Mouse (Mus musculus): ENCODE measurements around the gene Kcnk5.

Gene Kcnk5

GRCm38 (mm10) chr14:20201066-20201683, 19.6 kb upstream of the Kcnk5 start:
- no peak for DNase-seq (ENCODE audit: low read depth, low spot score)

- DNase-seq (ENCODE audit: low read depth, low spot score) = no peak
These were observed 11.6 kb upstream of the Kcnk5 start for GRCm38 (mm10) chr14:20193103-20193715.

- no peak for DNase-seq (ENCODE audit: low read depth, low spot score)
These were observed 9.6 kb upstream of the Kcnk5 start for GRCm38 (mm10) chr14:20191136-20191735.

GRCm38 (mm10) chr14:20189751-20190150, 8.1 kb upstream of the Kcnk5 start:
- no peak for DNase-seq (ENCODE audit: low read depth, low spot score)

GRCm38 (mm10) chr14:20185426-20185825, 3.8 kb upstream of the Kcnk5 start:
- no peak for DNase-seq (ENCODE audit: low read depth, low spot score)

GRCm38 (mm10) chr14:20183701-20184100, 2.1 kb upstream of the Kcnk5 start:
- no peak for DNase-seq (ENCODE audit: low read depth, low spot score)

GRCm38 (mm10) chr14:20182596-20182995, 987 bp upstream of the Kcnk5 start:
- DNase-seq (ENCODE audit: low read depth, low spot score) = no peak

- peak; percentile 52 for DNase-seq (ENCODE audit: low read depth, low spot score)
These were observed 852 bp downstream of the Kcnk5 start for GRCm38 (mm10) chr14:20180751-20181162.

GRCm38 (mm10) chr14:20180304-20180703, 1.3 kb downstream of the Kcnk5 start:
- DNase-seq (ENCODE audit: low read depth, low spot score) = no peak

GRCm38 (mm10) chr14:20179731-20180280, 1.8 kb downstream of the Kcnk5 start:
- DNase-seq (ENCODE audit: low read depth, low spot score) = peak; percentile 52

- DNase-seq (ENCODE audit: low read depth, low spot score) = peak; percentile 50
These were observed 2.5 kb downstream of the Kcnk5 start for GRCm38 (mm10) chr14:20179080-20179479.

- no peak for DNase-seq (ENCODE audit: low read depth, low spot score)
These were observed 3.0 kb downstream of the Kcnk5 start for GRCm38 (mm10) chr14:20178593-20178992.

- DNase-seq (ENCODE audit: low read depth, low spot score) = peak; percentile 60
These were observed 4.0 kb downstream of the Kcnk5 start for GRCm38 (mm10) chr14:20177494-20178123.

GRCm38 (mm10) chr14:20175705-20176104, 5.9 kb downstream of the Kcnk5 start:
- no peak for DNase-seq (ENCODE audit: low read depth, low spot score)

GRCm38 (mm10) chr14:20175114-20175513, 6.5 kb downstream of the Kcnk5 start:
- DNase-seq (ENCODE audit: low read depth, low spot score) = no peak

- DNase-seq (ENCODE audit: low read depth, low spot score) = peak; percentile 44
These were observed 6.9 kb downstream of the Kcnk5 start for GRCm38 (mm10) chr14:20174696-20175095.

GRCm38 (mm10) chr14:20173873-20174490, 7.6 kb downstream of the Kcnk5 start:
- DNase-seq (ENCODE audit: low read depth, low spot score) = peak; percentile 82

- peak; percentile 28 for DNase-seq (ENCODE audit: low read depth, low spot score)
These were observed 8.7 kb downstream of the Kcnk5 start for GRCm38 (mm10) chr14:20172924-20173323.

GRCm38 (mm10) chr14:20172509-20172908, 9.1 kb downstream of the Kcnk5 start:
- no peak for DNase-seq (ENCODE audit: low read depth, low spot score)

- no peak for DNase-seq (ENCODE audit: low read depth, low spot score)
These were observed 9.8 kb downstream of the Kcnk5 start for GRCm38 (mm10) chr14:20171840-20172239.

- no peak for DNase-seq (ENCODE audit: low read depth, low spot score)
These were observed 12.4 kb downstream of the Kcnk5 start for GRCm38 (mm10) chr14:20169251-20169650.

GRCm38 (mm10) chr14:20168478-20168877, 13.1 kb downstream of the Kcnk5 start:
- DNase-seq (ENCODE audit: low read depth, low spot score) = peak; percentile 57
